Mouse (Mus musculus) MEL-GATA-1-ER (cell line): Measurements from ENCODE around the gene Rexo4.

Experiments used
- DNase-seq: peaks from one replicate; pipeline ENCODE4 v3.0.0-alpha.2; 2012; ENCODE audit warnings: low read depth; ENCODE audit errors: extremely low read depth

Rexo4 gene

DNA sequence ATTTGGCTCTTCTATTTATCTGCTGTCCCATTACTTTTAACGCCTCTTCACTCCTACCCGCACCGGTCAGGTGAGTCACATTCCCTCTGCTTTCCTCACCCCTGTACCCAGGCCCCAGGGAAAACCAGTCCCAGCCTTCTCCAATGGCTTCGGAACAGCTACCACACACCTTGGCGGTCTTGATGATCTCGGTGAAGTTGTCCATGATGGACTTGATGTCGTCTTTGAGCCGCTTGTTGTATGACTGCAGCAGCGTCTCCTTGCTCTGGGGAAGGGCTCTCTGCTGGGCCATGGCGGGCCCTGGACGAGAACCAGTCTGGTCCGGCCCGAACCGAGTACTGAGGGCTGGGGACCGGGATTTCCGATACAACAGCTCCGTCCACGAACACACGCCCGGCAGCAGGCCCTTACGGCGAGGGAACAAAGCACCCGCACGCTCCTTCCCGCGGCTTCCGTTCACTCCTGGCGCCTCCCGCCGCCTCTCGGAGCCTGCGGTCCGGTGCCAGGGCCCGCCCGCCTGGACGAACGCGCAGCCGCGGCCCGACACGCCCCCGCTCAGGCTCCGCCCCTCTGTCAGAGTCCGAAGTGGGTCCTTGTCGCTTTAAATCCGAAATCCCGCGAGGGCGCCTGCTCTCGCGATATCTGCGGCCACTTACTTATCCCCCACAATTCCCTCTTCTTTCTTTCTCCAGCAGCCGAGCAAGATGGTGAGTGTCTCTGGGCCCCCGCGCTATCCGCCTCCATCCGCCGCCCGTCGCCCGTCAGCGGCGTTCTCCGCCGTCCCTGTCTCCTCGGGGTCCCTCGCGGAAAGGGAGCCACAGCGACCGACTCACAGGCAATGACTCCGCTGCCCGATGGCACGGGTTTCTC lies 53.8 kb downstream of the Rexo4 start, which contains the start of the genes Med22 and Rpl7a:
Gene Med22, minus strand, starts transcription at position 554 of the 870 bp plus-strand sequence.
Gene Rpl7a, plus strand, starts transcription at position 641 of the 870 bp plus-strand sequence.
- peak; percentile 95 for DNase-seq

DNA sequence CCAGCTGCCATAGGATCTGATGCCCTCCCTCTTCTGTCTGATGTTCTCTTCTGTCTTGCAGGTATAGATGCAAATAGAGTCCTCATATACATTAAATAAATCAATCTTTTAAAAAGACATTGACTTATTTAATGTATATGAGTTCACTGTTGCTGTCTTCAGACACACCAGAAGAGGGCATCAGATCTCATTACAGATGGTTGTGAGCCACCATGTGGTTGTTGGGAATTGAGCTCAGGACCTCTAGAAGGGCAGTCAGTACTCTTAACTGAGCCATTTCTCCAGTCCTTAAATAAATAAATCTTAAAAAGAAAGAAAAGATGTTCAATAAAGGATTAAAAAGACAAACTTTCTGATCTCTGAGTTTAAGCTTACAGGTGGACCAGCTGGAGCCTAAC lies 54.8 kb downstream of the Rexo4 start:
- no peak for DNase-seq

DNA sequence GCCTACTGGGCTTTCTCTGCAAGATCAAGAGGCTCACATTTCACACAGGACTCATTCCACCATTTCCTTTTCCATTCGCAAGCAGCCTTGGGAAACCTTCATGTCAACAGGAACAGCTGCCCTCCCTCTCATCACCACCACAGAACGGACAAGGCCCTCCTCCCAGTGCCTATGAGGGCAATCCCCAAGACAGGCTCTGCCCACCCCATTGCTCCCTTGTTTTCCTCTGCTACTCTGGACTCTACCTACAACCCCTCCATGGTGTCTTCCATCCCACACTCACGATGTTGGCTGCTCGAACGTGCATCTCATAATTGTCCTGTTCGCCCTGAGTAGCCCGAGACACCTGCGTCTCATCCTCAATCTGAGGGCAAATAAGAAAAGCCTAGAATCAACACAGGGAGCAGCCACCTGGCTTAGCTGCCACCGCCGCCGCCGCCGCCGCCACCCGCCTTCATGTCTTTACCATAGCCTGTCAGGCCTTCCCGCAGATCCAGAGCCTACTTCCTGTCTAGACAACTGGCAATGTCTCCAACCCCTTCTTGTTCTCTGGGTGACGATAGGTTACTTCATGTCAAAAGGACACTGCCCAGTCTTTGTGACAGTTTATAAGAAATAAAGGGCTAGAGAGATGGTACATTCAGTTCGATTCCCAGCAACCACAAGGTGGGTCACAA lies 55.3 kb downstream of the Rexo4 start:
- no peak for DNase-seq

DNA sequence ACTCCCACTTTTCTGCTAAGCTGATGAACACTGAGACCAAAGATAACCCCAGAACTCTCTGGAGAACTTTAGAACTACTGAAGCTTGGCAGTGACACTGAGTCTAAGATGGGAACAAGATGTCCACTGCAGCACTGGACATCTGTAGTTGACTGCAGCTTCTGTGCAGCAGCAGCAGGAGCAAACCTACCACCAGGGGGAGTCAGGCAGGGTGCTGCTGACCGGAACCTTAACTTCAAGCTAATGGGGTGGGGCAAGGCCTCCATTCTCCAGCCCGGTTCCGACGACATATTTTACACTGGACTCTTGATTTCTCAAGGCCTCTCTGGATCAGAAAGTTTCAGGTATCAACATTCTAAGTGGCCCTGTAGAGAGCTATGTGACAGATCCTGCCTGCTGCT lies 57.1 kb downstream of the Rexo4 start:
- no peak for DNase-seq

DNA sequence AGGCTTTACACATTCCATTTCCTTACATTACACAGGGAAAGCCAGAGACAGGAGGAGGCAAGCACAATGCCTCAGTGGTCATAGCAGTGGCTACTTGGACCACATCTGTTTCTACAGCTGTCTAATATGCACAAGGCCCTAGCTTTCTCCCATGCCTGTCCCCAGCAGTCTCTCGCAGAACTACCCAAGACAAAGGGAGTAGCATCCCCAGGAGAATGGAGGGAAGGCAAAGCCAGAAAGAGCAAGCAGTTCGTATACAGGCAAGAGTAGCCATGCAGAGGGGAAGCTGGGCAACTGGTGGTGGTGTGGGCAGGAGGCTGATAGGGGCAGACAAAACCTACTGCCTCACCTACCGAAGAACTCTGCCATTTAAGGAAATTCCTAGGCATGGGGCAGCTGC lies 57.8 kb downstream of the Rexo4 start:
- no peak for DNase-seq

DNA sequence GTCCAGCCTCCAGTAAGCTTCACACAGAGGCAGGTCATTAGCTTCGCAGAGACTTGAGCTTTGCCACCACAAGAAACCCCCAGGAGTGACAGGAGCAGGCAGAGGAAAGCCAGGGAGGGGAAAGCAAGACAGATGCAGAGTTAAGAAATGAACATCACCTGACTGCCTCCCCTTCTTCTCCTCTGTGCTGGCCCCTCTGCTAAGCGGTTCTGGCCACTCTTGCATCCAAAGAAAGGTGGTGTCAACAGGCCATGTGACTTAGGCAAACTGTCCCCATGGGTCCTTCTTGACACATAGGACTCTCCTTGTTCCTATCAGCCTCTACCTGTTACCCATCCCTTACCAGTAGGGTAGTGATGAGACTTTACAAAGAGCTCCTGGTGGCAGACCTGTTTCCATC lies 58.2 kb downstream of the Rexo4 start:
- no peak for DNase-seq
